ENCODE assay signal across 9 mouse cellular contexts in genomic region chr4:137783541-137784191, GRCm38 (mm10). TPM values are rescaled to one million over a fixed set of nuclear protein-coding genes. Genes with fewer than 3 reads are reported as not detected.
DNase-seq lines count a peak whose midpoint lies in the region; ATAC-seq and TF ChIP-seq lines count a peak whose summit lies in the region.
"Had no signal": no experiment of that assay in that cellular context is flagged by ENCODE, and none has a peak within 500 bp of the region (broad histone marks: within the 10 kb centered on the region; RNA-seq: fewer than 3 reads in every experiment).

No protein-coding gene starts in this region.

- H3K9me3 ChIP-seq in intestine, embryonic 15.5 days, result no peaks in the 10 kb centered on the region
- no peaks in the 10 kb centered on the region for H3K9me3 ChIP-seq in intestine, postnatal 0 days (ENCODE audit: control insufficient read depth)
- H3K9me3 ChIP-seq in intestine, embryonic 16.5 days (ENCODE audit: control insufficient read depth, low read length), result no peaks in the 10 kb centered on the region
- H3K9me3 ChIP-seq in limb, embryonic 13.5 days, result no peaks in the 10 kb centered on the region
- H3K9me3 ChIP-seq: G1E had no signal

- 38% methylated on average over 9 of the region's 9 CpGs for WGBS in intestine, embryonic 15.5 days
- WGBS in intestine, postnatal 0 days, result 41% methylated on average over 9 of the region's 9 CpGs
- 35% methylated on average over 9 of the region's 9 CpGs for WGBS in intestine, embryonic 16.5 days
- WGBS in limb, embryonic 13.5 days, result 37% methylated on average over 9 of the region's 9 CpGs

- H3K4me1 ChIP-seq in intestine, embryonic 15.5 days (replicated peaks), result peaks cover 8% of the 10 kb centered on the region; the same call in 1 of the 2 replicates
- no peaks in the 10 kb centered on the region for H3K4me1 ChIP-seq in intestine, postnatal 0 days (replicated peaks; ENCODE audit: control insufficient read depth, insufficient read depth, low read length)
- peaks cover 7% of the 10 kb centered on the region; the same call in 1 of the 2 replicates for H3K4me1 ChIP-seq in intestine, embryonic 16.5 days (ENCODE audit: control insufficient read depth, insufficient read depth, low read length)
- peaks cover 12% of the 10 kb centered on the region for H3K4me1 ChIP-seq in limb, embryonic 13.5 days

- no peak for TF ChIP-seq CTCF in intestine, postnatal 0 days (IDR thresholded peaks at IDR 0.05; ENCODE audit: low read depth)

- no peaks in the 10 kb centered on the region for H3K36me3 ChIP-seq in intestine, embryonic 15.5 days
- no peaks in the 10 kb centered on the region for H3K36me3 ChIP-seq in intestine, postnatal 0 days (ENCODE audit: control insufficient read depth, insufficient read depth)
- no peaks in the 10 kb centered on the region for H3K36me3 ChIP-seq in intestine, embryonic 16.5 days (ENCODE audit: control insufficient read depth, insufficient read depth, low read length)
- no peaks in the 10 kb centered on the region for H3K36me3 ChIP-seq in limb, embryonic 13.5 days
- H3K36me3 ChIP-seq: G1E had no signal

- H3K4me2 ChIP-seq in intestine, embryonic 15.5 days (replicated peaks), result no peak overlapping the region
- no peak overlapping the region for H3K4me2 ChIP-seq in intestine, postnatal 0 days (replicated peaks; ENCODE audit: low read depth)
- no peak overlapping the region for H3K4me2 ChIP-seq in intestine, embryonic 16.5 days (ENCODE audit: low read depth, low read length)
- no peak overlapping the region for H3K4me2 ChIP-seq in limb, embryonic 13.5 days (replicated peaks)

- peak; percentile 41 for ATAC-seq in intestine, embryonic 15.5 days
- no peak for ATAC-seq in intestine, postnatal 0 days
- ATAC-seq in cerebellum, adult (ENCODE audit: insufficient number of reproducible peaks, low FRiP score, low TSS enrichment), result peak; percentile 40; the same call in 1 of the 2 replicates
- 0 out of 2 replicates have a peak, but pooled peaks have one; percentile 52 for ATAC-seq in intestine, embryonic 16.5 days
- ATAC-seq in limb, embryonic 13.5 days (ENCODE audit: low FRiP score, low read depth), result no peak
- ATAC-seq in erythroblast, adult 5-6 weeks (replicated peaks; ENCODE audit: low FRiP score, poor library complexity, severe bottlenecking), result no peak

- H3K27me3 ChIP-seq in intestine, embryonic 15.5 days (replicated peaks), result no peaks in the 10 kb centered on the region
- H3K27me3 ChIP-seq in intestine, postnatal 0 days (replicated peaks; ENCODE audit: control insufficient read depth, insufficient read depth, low read length), result no peaks in the 10 kb centered on the region
- no peaks in the 10 kb centered on the region for H3K27me3 ChIP-seq in intestine, embryonic 16.5 days (replicated peaks; ENCODE audit: control insufficient read depth, insufficient read depth, low read length)
- H3K27me3 ChIP-seq in limb, embryonic 13.5 days, result no peaks in the 10 kb centered on the region

- H3K27ac ChIP-seq in intestine, embryonic 15.5 days, result peak overlapping the region; percentile 0; the same call in 1 of the 2 replicates
- H3K27ac ChIP-seq in intestine, postnatal 0 days (ENCODE audit: low read depth, low read length), result no peak overlapping the region
- H3K27ac ChIP-seq in intestine, embryonic 16.5 days (ENCODE audit: low read length), result no peak overlapping the region
- 0 out of 2 replicates have a peak overlapping the region, but pooled peaks have one; percentile 15 for H3K27ac ChIP-seq in limb, embryonic 13.5 days

- no peak overlapping the region for H3K4me3 ChIP-seq in intestine, embryonic 15.5 days (replicated peaks)
- no peak overlapping the region for H3K4me3 ChIP-seq in intestine, postnatal 0 days (ENCODE audit: low read depth, low read length)
- no peak overlapping the region for H3K4me3 ChIP-seq in intestine, embryonic 16.5 days (ENCODE audit: low read length)
- no peak overlapping the region for H3K4me3 ChIP-seq in limb, embryonic 13.5 days

- H3K9ac ChIP-seq in intestine, embryonic 15.5 days, result no peak overlapping the region
- no peak overlapping the region for H3K9ac ChIP-seq in intestine, postnatal 0 days (ENCODE audit: low read depth, low read length)
- H3K9ac ChIP-seq in intestine, embryonic 16.5 days (ENCODE audit: low read depth, low read length), result 0 out of 2 replicates have a peak overlapping the region, but pooled peaks have one; percentile 15
- H3K9ac ChIP-seq in limb, embryonic 13.5 days, result no peak overlapping the region

- peak; percentile 23 to 60 for DNase-seq in frontal cortex, postnatal 14 days (ENCODE audit: low spot score in 2 of 2)
- DNase-seq in thymus, postnatal 0 days (ENCODE audit: low spot score), result no peak

RNA-seq across cellular contexts. Expression of gene Alpl, which starts 12.5 kb away (rescaled TPM):
- polyA plus RNA-seq in intestine, embryonic 15.5 days (2015; fragmentation: Nextera tagmentation; extraction: Ambion mirVana), result 3.8 and 4.6 TPM in 2 replicates
- 0.72 and 0.73 TPM in 2 replicates for polyA plus RNA-seq in intestine, postnatal 0 days (2015; fragmentation: Nextera tagmentation; extraction: Ambion mirVana)
- 4.3 and 4.7 TPM in 2 replicates for polyA plus RNA-seq in intestine, embryonic 16.5 days (2015; fragmentation: Nextera tagmentation; extraction: Ambion mirVana)
- 12.0 and 15.3 TPM in 2 replicates for polyA plus RNA-seq in limb, embryonic 13.5 days (2015; fragmentation: Nextera tagmentation; extraction: Ambion mirVana)
- polyA plus RNA-seq in thymus, postnatal 0 days (2015; fragmentation: Nextera tagmentation; extraction: Ambion mirVana), result 1.4 and 1.5 TPM in 2 replicates
- not detected in 2 replicates for total RNA-seq in erythroblast, adult 5-6 weeks (2015; ENCODE audit: low replicate concordance)
- total RNA-seq in erythroblast, adult 5-6 weeks (2017; ENCODE audit: low replicate concordance), result 0.42 and 0.85 TPM in 2 replicates
- total RNA-seq: G1E had no signal
- polyA plus RNA-seq: G1E had no signal

Comparison
In these comparisons a context has a peak if more than half of its experiments do, and no peak if none do; other contexts are left out.
1. ATAC-seq: peak in intestine, embryonic 15.5 days (single experiment), cerebellum, adult (single experiment) and intestine, embryonic 16.5 days (single experiment); none in intestine, postnatal 0 days (single experiment), limb, embryonic 13.5 days (single experiment) and erythroblast, adult 5-6 weeks (single experiment).
2. H3K27ac ChIP-seq: peak in intestine, embryonic 15.5 days (single experiment) and limb, embryonic 13.5 days (single experiment); none in intestine, postnatal 0 days (single experiment) and intestine, embryonic 16.5 days (single experiment).